Mouse (Mus musculus): ENCODE measurements at regions not wholly inside any gene's neighbourhood (a gene's known extent, or its start where the extent isn't known, plus 50 kb on each side); places are given as distances from the start of the nearest gene placed in this dataset.

GRCm38 (mm10) chr17:83963561-83963960 lies 115.8 kb upstream of the Haao start:
- DNase-seq (ENCODE audit: low spot score) = no peak

- DNase-seq (ENCODE audit: low spot score) = peak; percentile 70
These were observed 115.1 kb upstream of the Haao start for GRCm38 (mm10) chr17:83962841-83963240.

GRCm38 (mm10) chr17:83962126-83962525 lies 114.4 kb upstream of the Haao start:
- DNase-seq (ENCODE audit: low spot score) = no peak

GRCm38 (mm10) chr17:83960821-83961220 lies 113.1 kb upstream of the Haao start:
- DNase-seq (ENCODE audit: low spot score) = no peak

- no peak for DNase-seq (ENCODE audit: low spot score)
These were observed 112.4 kb upstream of the Haao start for GRCm38 (mm10) chr17:83960158-83960557.

- peak; percentile 36 for DNase-seq (ENCODE audit: low spot score)
These were observed 111.5 kb upstream of the Haao start for GRCm38 (mm10) chr17:83959159-83959848.

GRCm38 (mm10) chr17:83958706-83959105 lies 110.9 kb upstream of the Haao start:
- DNase-seq (ENCODE audit: low spot score) = peak; percentile 89

GRCm38 (mm10) chr17:83957661-83958540 lies 110.1 kb upstream of the Haao start:
- no peak for DNase-seq (ENCODE audit: low spot score)

GRCm38 (mm10) chr17:83956821-83957565 lies 109.2 kb upstream of the Haao start:
- DNase-seq (ENCODE audit: low spot score) = no peak

GRCm38 (mm10) chr17:83955978-83956377 lies 108.2 kb upstream of the Haao start:
- peak; percentile 81 for DNase-seq (ENCODE audit: low spot score)

GRCm38 (mm10) chr17:83955058-83955697 lies 107.4 kb upstream of the Haao start:
- peak; percentile 56 for DNase-seq (ENCODE audit: low spot score)

GRCm38 (mm10) chr17:83954291-83955057 lies 106.7 kb upstream of the Haao start:
- peak; percentile 77 for DNase-seq (ENCODE audit: low spot score)

GRCm38 (mm10) chr17:83953656-83954055 lies 105.9 kb upstream of the Haao start:
- no peak for DNase-seq (ENCODE audit: low spot score)

GRCm38 (mm10) chr17:83946718-83947117 lies 99.0 kb upstream of the Haao start:
- peak; percentile 61 for DNase-seq (ENCODE audit: low spot score)

GRCm38 (mm10) chr17:83939344-83939743 lies 91.6 kb upstream of the Haao start:
- DNase-seq (ENCODE audit: low spot score) = no peak

- no peak for DNase-seq (ENCODE audit: low spot score)
These were observed 91.0 kb upstream of the Haao start for GRCm38 (mm10) chr17:83938671-83939244.

- DNase-seq (ENCODE audit: low spot score) = no peak
These were observed 89.8 kb upstream of the Haao start for GRCm38 (mm10) chr17:83937576-83937975.

GRCm38 (mm10) chr17:83936677-83937076 lies 88.9 kb upstream of the Haao start:
- DNase-seq (ENCODE audit: low spot score) = no peak

GRCm38 (mm10) chr17:83935969-83936368 lies 88.2 kb upstream of the Haao start:
- no peak for DNase-seq (ENCODE audit: low spot score)

- peak; percentile 49 for DNase-seq (ENCODE audit: low spot score)
These were observed 87.5 kb upstream of the Haao start for GRCm38 (mm10) chr17:83935232-83935631.

- DNase-seq (ENCODE audit: low spot score) = no peak
These were observed 86.0 kb upstream of the Haao start for GRCm38 (mm10) chr17:83933743-83934142.

Measured in yolk sac, embryonic 10.5 days (tissue).